Mouse (Mus musculus) myocyte (in vitro differentiated cells): Measurements from ENCODE around the gene Supt3.

Experiments used
- CEBPB ChIP-seq: IDR thresholded peaks from 2 replicates; pipeline ENCODE4 v1.6.1; 2011; ENCODE audit warnings: mild to moderate bottlenecking, moderate library complexity; ENCODE audit not compliant: poor library complexity, insufficient read depth, severe bottlenecking
- E2F4 ChIP-seq: IDR thresholded peaks from one replicate; pipeline ENCODE4 v1.6.1; 2011; ENCODE audit warnings: mild to moderate bottlenecking, control low read depth, moderate library complexity; ENCODE audit not compliant: insufficient read depth
- MYOD1 ChIP-seq, 3 experiments: IDR thresholded peaks; one replicate each; pipeline ENCODE4 v1.6.1; 2011; ENCODE audit warnings: control low read depth in 2 of 3, low read depth in 2 of 3, mild to moderate bottlenecking in 2 of 3, moderate library complexity in 1 of 3; ENCODE audit not compliant: insufficient read length in 2 of 3, control insufficient read depth in 1 of 3
- MYOG ChIP-seq, 3 experiments: IDR thresholded peaks; one replicate each; pipeline ENCODE4 v1.6.1; 2011; ENCODE audit warnings: control low read depth in 2 of 3, low read depth in 2 of 3, mild to moderate bottlenecking in 2 of 3; ENCODE audit not compliant: insufficient read length in 2 of 3, control insufficient read depth in 1 of 3, insufficient read depth in 1 of 3
- USF1 ChIP-seq: IDR thresholded peaks from one replicate; pipeline ENCODE4 v1.6.1; 2011; ENCODE audit warnings: low read depth, mild to moderate bottlenecking, control low read depth, moderate library complexity

DNA sequence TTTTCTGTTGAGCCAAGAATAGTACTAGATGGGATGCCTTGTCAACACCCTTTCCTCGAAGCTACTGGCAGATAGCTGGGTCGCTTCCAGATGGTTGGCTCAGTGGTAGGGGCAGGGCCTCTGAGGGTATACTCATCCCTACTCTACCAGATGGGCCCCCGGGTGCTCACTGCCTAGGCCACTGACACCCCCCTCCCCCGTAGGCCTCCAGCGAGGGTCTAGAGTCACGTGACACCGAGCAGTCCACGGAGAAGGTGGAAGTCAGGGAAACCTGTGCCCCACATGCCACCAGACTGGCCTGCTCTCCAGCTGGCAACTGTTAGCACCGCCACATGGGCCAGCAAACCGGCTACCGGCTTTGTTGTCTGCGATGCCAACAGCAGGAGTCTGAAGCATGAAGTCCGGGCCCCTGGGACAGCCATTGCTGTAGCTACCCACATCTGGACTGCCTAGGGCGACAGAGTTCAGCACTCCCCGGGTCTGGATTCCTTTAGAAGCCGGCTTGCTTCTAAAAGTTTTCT, 381.3 kb downstream of the Supt3 start:
- no peak for TF ChIP-seq MYOD1 (IDR thresholded peaks at IDR 0.05; ENCODE audit: control insufficient read depth in 1 of 3, insufficient read length in 2 of 3, low read depth in 2 of 3)
- TF ChIP-seq USF1, result no peak
- no peak for TF ChIP-seq CEBPB
- no peak for TF ChIP-seq MYOG (IDR thresholded peaks at IDR 0.05; ENCODE audit: control insufficient read depth in 1 of 3, insufficient read depth in 1 of 3, insufficient read length in 2 of 3, low read depth in 2 of 3)
- no peak for TF ChIP-seq E2F4
